Mouse (Mus musculus) embryo, embryonic 9.5 days (tissue): Measurements from ENCODE around the gene Ccs.
"Not testable (repeated sequence)": the region's sequence is repeated elsewhere in the genome, so short reads cannot be mapped to it uniquely, and the experiment has no call there.

Source experiments
- DNase-seq: peaks from one replicate; pipeline ENCODE4 v3.0.0-alpha.2; 2017; ENCODE audit errors: extremely low spot score

The Ccs gene

DNA sequence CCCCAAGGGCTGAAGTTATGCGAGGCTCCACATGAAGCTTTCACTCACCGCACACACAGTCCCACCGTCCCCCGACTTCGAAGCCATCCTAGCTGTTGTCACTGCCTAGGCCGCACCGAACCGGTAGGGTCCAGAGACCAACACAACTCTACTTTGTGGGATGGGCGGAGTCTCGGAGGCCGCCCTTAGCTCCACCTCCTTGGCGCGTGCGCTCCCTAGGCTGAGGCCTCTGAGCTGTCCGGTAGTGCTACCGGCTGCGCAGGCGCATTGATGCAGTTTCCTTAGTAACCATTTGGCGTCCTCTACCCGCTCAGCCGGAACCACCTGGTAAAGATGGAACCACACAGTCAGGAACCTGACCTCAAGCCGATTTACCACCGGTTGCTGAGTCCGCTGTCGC lies at the start of gene Ccs, which contains the start of gene Ccdc87:
Ccs (minus strand) TSS at position 184 of the 400 bp plus-strand sequence.
Ccdc87 (plus strand) TSS at position 218 of the 400 bp plus-strand sequence.
- DNase-seq = peak; percentile 91

DNA sequence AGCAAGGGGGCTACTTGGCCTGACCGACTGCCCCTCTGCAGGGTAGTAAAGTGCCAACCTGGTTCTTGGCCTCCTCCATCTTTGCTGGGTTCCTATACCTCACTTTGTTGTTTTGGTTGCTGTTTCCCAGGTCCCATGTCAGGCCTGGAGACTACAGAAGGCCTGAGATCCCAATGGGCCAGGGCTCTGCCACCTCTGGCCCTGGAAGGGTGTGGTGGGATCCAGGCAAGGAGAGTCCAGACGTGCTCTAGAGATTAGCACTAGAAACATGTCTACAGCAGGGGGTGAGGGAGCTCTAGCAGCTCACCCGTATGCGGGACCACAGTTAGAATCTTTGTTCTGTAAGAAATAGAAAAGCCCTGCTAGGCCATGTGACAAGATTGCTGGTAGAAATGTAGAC lies 44.8 kb upstream of the Ccs start:
- no peak for DNase-seq

DNA sequence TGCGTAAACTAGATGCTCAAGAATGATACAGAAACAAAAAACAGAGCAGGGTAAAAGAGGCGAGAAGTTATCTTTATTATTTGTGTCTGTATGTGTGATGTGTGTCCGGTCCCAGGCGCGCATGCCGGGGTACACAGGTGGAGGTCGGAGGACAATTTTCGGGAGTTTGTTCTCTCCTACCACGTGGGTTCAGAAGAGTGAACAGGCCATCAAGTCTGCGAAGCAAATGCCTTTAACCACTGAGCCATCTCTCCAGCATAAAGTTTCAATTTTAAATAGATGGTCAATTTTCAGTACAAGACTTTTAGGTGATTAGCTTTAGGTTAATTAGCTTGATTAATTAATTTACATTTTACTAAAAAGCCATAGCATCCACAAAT lies 40.2 kb upstream of the Ccs start:
- DNase-seq = no peak

DNA sequence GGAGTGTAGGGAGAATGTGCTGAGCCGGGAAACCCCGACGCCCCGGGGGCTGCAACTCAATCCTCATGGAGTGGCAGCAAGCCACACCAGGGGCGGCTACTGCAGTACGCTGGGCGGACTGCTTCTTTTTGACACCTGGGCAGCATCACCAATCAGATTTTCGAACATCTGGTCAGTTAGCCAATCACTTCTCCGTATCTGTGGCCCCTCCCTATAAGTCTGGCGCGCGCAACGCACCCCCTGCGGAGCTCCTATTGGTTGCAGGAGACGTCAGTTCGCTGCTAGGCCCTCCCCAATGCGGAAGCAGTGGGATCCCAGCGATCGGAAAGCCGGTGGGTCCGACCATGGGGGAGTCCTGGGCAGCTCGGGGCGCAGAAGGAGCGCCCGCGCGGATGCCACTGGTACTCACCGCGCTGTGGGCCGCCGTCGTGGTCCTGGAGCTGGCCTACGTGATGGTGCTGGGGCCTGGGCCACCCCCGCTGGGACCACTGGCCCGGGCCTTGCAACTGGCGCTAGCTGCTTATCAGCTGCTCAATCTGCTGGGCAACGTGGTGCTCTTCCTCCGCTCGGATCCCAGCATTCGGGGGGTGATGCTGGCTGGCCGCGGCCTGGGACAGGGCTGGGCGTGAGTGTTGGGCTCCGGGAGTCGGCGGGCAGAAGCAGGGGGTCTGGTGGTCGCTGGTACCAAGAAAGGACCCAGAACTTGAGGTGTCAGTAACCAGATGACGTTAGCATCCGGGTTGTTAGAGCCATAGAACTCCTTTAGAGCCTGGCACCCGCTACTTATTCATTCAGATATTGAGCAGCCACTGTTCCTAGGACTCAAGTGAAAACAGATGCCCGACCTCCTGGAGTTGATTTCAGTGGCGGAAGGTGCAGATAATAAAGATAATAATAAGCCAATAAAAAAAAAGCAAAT lies 39.5 kb upstream of the Ccs start, which contains the start of gene Zdhhc24:
Zdhhc24 (plus strand) TSS at position 264 of the 919 bp plus-strand sequence.
- DNase-seq = peak; percentile 98

DNA sequence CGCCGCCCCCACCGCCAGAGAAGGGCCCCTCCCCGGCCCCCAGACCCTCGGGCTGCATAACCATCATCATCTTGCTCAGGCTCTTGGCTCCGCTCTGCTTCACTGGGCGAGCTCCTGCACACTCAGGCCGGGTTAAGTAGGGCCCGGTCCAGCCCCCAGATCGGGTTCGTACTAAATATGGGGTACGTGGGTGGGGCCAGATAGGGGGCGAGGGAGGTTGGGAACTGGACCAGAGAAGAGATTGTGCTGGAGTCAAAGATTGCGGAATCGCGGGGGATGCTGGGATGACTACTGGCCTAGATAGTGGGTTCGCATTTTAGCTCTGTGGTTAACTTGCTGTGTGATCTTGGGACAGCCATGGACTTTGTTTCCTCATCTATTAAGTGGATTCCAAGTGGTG lies 38.7 kb upstream of the Ccs start, which contains the start of gene Actn3:
Actn3 (minus strand) TSS at position 125 of the 400 bp plus-strand sequence.
- DNase-seq = no peak

DNA sequence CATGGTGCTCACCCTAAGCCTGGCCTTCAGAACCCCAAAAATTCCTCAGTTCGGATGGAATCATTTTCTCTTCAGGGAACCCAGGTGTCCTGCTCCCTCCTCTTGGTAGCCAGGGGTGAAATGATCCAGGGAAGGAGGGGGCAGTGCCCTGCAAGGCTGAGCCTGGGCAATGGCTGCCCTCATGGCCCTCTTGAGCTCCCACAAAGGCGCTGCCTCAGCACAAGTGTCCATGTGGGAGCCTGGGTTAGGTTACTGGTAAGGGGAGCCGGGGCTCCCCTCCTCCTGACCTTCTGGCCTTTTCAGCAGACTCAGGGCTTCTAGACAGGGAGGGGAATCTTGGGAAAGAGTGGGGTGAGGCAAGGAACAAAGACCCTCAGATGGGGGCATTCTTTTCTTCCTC lies 37.6 kb upstream of the Ccs start:
- no peak for DNase-seq

DNA sequence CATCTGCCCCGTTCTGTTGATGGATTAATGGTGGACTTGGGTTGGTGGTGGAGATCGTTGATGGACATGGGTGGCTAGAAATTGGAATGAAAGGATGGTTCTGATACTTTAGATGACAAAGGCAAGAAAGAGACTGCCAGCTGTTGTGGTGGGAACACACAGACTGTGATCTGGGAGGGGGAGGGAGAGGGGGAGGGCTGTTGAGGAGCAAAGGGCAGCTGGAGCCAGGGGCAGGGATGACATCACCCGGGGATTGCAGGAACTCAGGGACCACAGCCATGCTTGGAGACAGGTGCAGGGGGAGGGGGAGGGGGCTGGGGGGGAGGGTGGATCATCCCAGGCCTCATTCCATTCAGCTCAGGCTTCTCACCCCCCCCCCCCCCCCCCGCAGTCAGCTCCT lies 37.1 kb upstream of the Ccs start:
- DNase-seq = no peak

DNA sequence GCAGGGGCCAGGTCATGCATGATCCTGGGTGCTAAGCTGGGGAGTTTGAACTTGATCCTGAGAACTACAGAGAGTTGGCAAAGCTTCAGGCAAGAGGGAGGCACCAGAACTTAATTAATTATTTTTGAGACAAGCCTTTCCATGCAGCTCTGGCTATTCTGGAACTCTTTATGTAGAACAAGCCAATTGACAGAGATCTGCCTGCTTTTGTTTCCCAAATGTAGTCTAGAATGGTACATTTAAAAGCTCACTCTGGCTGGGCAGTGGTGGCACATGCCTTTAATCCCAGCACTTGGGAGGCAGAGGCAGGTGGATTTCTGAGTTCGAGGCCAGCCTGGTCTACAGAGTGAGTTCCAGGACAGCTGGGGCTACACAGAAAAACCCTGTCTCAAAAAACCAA lies 35.5 kb upstream of the Ccs start:
- not testable (repeated sequence) for DNase-seq

DNA sequence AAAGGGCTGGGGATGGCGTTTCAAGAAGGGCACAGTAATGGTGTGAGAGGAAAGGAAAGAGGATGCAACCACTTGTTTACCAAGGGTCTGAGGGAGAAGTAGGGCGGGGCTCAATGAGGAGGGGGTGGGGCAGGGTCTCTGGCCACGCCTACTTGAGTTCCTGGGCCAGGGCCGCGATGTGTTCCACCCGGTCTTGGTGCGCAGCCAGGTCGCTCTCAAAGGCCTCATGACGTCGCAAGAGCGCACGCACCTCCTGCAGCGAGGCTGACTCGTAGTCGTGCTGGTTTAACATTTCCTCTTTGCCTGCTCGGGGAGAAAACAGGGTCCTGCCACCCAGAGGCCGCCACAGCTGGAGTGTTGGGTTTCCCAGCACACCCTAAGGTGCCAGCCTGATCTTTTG lies 26.0 kb upstream of the Ccs start:
- DNase-seq = peak; percentile 17

DNA sequence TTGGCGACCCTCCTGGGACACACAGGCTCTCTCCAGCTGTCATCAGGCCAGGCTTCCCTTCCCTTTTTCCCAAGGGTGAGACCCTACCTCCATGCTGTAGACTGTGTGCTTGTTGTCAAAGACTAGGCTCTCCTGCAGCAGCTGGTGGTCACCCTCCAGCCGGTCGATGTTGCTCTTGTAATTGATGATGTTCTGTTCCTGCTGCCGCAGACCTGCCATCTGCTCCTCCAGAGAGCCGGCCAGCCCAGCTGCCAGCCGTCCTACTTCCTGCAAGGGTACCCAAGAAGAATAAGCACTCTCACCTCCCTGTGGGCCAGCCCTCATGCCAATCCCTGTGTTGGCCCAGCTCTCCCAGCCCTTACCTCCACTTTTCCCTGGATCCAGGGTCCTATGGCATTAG lies 23.9 kb upstream of the Ccs start:
- no peak for DNase-seq

DNA sequence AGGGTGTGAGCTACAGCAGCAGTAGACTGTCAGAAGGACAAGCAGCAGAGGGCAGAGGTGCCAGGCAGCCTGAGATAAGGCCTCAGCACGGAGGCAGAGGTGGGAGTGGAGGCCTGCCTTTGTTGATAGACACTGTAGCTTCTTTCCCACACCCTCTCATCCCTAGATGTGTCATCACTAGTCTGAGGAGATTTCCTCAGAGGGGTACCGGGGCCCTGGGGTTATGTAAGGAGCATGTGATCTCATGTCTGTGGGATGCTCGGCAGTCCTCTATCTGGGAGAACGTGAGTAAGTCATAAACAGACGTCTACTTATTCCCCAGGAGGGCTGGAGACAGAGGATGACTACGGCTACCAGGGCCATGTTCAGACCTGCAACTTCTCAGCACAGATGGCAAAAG lies 19.9 kb upstream of the Ccs start:
- no peak for DNase-seq

DNA sequence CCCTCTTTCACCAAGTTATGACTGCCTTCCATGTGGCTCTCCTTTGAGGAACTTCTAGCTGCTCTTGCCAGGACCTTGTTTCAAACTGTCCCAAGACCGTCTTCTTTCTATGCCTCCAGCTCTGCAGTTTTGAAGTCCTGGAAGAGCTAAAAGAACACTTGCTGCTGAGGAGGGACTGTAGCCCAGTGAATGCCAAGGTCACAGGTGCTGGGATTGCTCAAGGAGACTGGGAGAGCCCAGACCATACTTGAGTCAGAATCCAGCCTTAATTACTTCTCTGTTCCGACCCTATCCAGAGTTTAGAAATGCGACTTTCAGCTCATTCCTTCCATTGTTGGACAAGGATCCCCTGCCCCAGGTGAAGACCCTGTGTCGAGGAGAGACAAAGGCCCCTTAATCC lies 16.8 kb upstream of the Ccs start:
- DNase-seq = no peak

DNA sequence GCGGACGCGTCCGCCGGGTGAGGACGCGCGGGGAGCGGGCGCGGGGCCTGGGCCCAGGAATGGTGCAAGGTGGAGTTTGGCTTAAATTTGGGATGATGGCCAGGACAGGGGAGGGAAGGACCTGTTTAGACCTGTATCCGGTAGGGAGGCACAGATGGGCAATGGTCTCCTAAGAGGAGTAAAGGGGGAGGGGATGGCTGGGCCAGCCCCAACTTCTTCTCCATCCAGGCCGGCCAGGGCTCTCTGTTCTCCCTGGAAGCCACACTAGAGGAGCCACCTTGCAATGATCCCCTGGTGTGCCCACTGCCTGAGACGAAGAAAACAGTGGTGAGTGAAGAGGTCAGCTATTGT lies 16.3 kb upstream of the Ccs start:
- no peak for DNase-seq

DNA sequence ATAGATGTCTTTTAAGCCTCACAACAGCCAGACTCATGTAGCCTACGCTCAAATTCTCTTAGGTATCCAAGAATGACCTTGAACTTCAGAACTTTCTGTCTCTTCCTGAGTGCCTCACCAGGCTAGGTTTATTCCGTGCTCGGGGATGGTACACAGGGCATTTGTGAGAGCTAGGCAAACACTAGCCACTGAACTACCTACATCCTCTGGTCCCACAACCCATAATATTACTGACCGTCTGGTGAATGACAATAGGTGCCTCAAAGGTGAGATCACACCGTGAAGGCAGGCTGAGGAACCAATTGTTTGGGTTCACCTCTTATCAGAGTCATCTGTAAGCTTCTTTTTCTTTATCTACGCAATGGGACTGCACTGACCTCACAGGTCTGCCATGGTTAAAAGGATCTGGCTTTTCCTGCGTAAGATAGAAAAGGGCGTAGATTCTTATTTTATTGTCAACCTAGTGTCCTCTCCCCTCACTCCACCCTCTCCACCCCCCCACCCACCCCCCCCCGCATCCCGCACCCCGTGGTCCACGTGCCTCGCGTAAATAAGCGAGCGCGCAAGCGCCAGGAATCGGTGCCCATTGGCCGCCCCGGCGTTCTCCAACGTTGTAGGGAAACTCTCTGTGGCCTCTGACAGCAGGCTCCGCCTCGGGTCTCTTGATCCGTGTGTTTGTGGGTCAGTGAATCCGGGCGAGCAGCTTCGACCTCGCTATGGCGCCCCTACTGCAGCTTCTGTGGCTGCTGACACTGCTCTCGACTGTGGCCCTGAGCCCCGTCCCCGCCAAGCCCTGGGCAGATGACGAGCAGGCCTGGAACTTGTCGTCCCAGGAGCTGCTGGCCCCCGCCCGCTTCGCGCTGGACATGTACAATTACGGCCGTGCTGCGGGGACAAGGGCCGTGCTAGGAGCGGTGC lies 15.7 kb upstream of the Ccs start, which contains the start of gene Ctsf:
Ctsf (plus strand) TSS at position 579 of the 918 bp plus-strand sequence.
- peak; percentile 85 for DNase-seq

DNA sequence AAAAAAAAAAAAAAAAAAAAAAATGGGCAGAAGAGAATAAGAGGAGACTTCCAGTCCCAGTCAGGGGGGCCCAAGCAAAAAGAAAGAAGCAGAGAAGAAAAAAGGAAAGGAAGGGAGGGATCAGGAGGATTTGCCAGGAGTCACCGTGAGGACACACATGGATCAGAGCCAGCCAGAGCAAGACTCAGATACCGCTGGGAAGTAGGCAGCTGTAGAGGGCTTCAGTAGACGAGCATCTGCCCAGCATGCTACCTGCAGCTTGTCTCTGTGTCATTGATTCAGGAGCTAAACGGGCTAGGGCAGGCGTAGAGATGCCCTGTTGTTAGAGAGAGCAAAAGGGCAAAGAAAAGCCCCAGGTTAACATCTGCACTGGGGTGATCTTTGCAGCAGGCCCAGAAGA lies 11.1 kb upstream of the Ccs start:
- no peak for DNase-seq

DNA sequence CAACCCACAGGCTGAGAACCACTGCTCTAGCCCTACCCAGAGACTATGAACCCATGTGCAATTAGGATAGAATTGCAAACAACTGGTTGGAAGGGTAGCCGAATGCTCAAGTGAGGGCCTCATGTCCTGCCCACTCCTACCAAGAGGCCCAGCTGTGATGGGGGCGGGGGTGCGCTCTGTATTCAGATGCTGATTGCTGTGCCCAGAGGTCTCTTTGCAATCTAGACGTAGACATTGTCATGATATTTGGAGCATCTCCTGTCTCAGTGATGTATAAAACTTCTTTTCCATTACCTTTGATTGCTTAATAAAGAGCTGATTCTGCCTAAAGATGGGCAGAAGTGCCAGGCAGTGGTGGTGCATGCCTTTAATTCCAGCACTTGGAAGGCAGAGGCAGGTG lies 10.7 kb upstream of the Ccs start:
- DNase-seq = no peak

DNA sequence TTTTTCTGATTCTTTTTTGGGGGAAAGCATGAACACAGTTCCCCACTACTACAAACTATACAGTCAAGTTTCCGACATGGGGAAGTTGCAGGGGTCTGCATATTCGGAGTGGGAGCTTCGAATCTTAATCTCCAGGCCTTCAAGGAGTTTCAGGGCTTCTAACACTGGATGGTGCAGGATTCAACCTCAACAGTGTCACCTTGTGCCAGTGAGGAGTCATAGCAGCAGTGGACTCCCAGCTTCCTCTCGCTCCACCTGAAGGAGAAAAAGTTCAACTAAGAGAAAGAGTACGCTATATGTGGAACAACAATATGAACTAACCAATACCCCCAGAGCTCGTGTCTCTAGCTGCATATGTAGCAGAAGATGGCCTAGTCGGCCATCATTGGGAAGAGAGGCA lies 8.4 kb upstream of the Ccs start:
- no peak for DNase-seq

DNA sequence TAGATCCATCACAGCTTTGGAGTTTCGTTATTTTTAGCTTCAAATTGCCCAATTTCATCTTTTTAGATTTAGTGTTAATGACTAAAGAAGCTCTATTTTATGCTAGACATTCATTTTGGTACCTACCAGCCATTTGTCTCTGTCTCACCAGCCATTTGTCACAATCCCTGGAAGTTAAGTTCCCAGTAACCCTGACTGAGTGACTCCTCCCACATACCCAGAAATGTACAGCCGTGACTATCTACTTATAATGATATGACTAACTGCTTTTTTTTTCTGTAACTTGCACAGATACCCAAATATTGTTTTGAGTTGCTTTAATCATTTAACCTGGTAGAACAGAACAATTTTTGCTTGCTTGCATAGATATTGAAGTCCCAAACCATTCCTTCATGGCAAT lies 6.7 kb upstream of the Ccs start:
- no peak for DNase-seq

DNA sequence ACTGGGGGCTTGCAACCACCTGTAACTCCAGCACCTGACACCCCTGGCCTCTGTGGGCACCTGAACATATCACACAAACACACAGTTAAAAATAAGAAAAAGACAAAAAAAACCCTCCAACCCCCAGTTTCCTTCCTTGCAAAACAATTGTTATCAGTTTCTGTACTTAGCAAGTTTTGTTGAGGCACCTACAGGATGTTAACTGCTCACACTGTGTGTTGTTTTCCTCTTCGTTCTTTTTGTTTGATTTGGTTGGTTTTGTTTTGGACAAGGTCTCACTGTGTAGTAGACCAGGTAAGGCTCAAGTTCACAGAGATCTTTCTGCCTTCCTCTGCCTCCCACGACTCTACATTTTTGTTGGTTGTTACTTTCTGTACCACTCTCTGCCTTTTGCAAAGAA lies 3.5 kb upstream of the Ccs start:
- DNase-seq = no peak

DNA sequence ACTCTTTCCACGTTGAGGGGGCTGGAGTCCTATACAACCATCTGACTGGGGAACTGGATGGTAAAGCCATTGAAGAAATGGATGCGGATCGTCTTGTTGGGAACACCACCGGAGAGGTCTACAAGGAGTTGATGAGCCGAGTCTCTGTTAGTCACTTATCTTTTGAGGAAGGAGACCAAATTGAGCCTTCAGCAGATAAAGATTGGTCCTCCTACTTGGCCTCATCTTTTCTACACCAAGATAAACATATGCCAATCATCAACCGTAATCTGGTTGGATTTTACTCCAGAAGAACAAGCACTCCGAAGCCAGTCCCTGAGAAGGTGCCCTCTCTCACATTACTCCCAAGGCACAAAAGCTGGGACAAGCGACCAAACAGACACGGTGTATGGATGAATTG lies 1.7 kb upstream of the Ccs start:
- DNase-seq = no peak

DNA sequence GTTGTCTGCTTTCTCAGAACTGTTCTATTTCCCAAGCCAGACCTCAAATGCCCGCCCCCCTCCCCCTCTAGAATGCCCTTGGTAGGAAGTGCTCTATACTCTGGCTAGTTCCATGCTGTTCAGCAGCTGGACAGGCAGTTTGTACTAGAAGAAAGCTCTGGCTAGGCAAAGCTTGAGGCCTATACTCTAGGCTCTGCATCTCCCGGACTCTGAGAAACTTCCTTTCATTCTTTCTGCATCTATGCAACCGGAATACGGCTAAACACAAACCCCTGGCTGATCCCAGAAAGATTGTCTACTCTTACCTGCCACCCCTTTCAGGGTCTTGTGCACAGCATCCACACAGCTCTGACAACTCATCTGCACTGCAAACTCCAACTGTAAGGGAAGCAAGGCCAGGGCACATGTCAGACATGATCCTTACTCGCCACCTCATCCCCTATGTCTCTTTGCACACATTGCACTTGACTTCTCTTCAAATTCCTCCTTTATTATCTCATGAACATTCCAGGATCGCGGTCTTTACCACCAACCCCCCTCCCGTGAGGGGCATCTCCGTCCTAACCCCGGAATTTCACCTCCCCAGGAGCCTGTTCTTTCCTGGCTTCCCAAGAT lies 499 bp downstream of the Ccs start:
- DNase-seq = no peak

DNA sequence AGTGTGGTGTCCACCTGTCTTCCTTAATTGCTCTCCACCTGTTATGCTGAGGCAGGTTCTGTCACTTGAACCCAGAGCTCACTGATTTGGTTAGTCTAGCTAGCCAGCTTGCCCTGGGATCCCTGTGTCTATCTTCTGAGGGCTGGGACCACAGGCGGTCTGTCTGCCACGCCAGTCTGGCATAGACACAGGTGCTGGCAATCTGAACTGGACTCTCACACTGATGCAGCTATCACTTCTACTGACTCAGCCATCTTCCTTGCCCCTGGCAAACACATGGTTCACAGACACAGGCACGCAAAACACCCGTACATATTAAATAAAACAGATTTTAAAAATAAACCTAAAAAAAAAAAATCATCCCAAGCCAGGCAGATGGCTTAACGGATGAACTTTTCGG lies 2.1 kb downstream of the Ccs start:
- no peak for DNase-seq
